Mouse (Mus musculus): ENCODE results near the gene Ltbp3. TPM values are rescaled to one million over a fixed set of nuclear protein-coding genes. Genes with fewer than 3 reads are reported as not detected.

Ltbp3 gene
- polyA plus RNA-seq (2016; fragmentation: Nextera tagmentation; extraction: Ambion mirVana), result 13.8 and 16.6 TPM in 2 replicates

- peaks cover 41% of the 10 kb centered on the region for H3K4me1 ChIP-seq
- WGBS, result 12% methylated on average over 14 of the region's 14 CpGs
- no peak; the same call in 1 of the 2 replicates for ATAC-seq (ENCODE audit: low FRiP score)
- no peaks in the 10 kb centered on the region for H3K36me3 ChIP-seq
- peak within 1 kb of the TSS; percentile 55 for H3K4me3 ChIP-seq
- H3K4me2 ChIP-seq (replicated peaks), result peak within 1 kb of the TSS; percentile 98
- H3K27ac ChIP-seq, result peak within 1 kb of the TSS; percentile 79
- H3K9ac ChIP-seq, result peak within 1 kb of the TSS; percentile 84
- peaks cover 62% of the 10 kb centered on the region for H3K27me3 ChIP-seq
- H3K9me3 ChIP-seq (replicated peaks), result no peaks in the 10 kb centered on the region
Observed at GRCm38 (mm10) chr19:5740320-5741317, at the start of gene Ltbp3. Gene Ltbp3, plus strand, starts transcription at chr19:5740904.

GRCm38 (mm10) chr19:5691601-5692000, 49.1 kb upstream of the Ltbp3 start:
- 80% methylated on average over 5 of the region's 5 CpGs for WGBS
- Histone ChIP-seq H3K27ac (peak overlapping the region; percentile 49; the same call in 1 of the 2 replicates), H3K36me3 (peaks cover 40% of the 10 kb centered on the region), H3K9me3 (replicated peaks) (no peaks in the 10 kb centered on the region), H3K27me3 (peaks cover 8% of the 10 kb centered on the region; the same call in 1 of the 2 replicates), H3K4me3 (peak overlapping the region; percentile 90), H3K4me2 (replicated peaks) (peak overlapping the region; percentile 100), H3K4me1 (peaks cover 68% of the 10 kb centered on the region), H3K9ac (peak overlapping the region; percentile 73)
- no peak for ATAC-seq (ENCODE audit: low FRiP score)

GRCm38 (mm10) chr19:5692086-5692912, 48.4 kb upstream of the Ltbp3 start:
- Histone ChIP-seq H3K36me3 (peaks cover 44% of the 10 kb centered on the region), H3K9me3 (replicated peaks) (no peaks in the 10 kb centered on the region), H3K4me3 (peak overlapping the region; percentile 90), H3K27ac (peak overlapping the region; percentile 49), H3K27me3 (peaks cover 8% of the 10 kb centered on the region; the same call in 1 of the 2 replicates), H3K4me2 (replicated peaks) (peak overlapping the region; percentile 100), H3K9ac (peak overlapping the region; percentile 60), H3K4me1 (peaks cover 64% of the 10 kb centered on the region)
- ATAC-seq (ENCODE audit: low FRiP score), result no peak
- WGBS, result 66% methylated on average over 10 of the region's 10 CpGs

- Histone ChIP-seq H3K4me1 (peaks cover 58% of the 10 kb centered on the region), H3K27me3 (peaks cover 8% of the 10 kb centered on the region; the same call in 1 of the 2 replicates), H3K9me3 (replicated peaks) (no peaks in the 10 kb centered on the region), H3K4me3 (0 out of 2 replicates have a peak overlapping the region, but pooled peaks have one; percentile 90), H3K9ac (peak overlapping the region; percentile 60; the same call in 1 of the 2 replicates), H3K27ac (peak overlapping the region; percentile 49), H3K36me3 (peaks cover 50% of the 10 kb centered on the region), H3K4me2 (replicated peaks) (peak overlapping the region; percentile 100)
- 76% methylated on average over 10 of the region's 10 CpGs for WGBS
- no peak for ATAC-seq (ENCODE audit: low FRiP score)
Observed at GRCm38 (mm10) chr19:5692913-5693396, 47.7 kb upstream of the Ltbp3 start.

- Histone ChIP-seq H3K4me3 (no peak overlapping the region), H3K36me3 (peaks cover 59% of the 10 kb centered on the region), H3K27me3 (peaks cover 8% of the 10 kb centered on the region; the same call in 1 of the 2 replicates), H3K9ac (no peak overlapping the region), H3K27ac (no peak overlapping the region), H3K4me1 (peaks cover 57% of the 10 kb centered on the region), H3K4me2 (replicated peaks) (no peak overlapping the region), H3K9me3 (replicated peaks) (no peaks in the 10 kb centered on the region)
- no peak for ATAC-seq (ENCODE audit: low FRiP score)
- 81% methylated on average over 6 of the region's 6 CpGs for WGBS
Observed at GRCm38 (mm10) chr19:5693801-5694200, 46.9 kb upstream of the Ltbp3 start.

- H3K9me3 ChIP-seq (replicated peaks), result no peaks in the 10 kb centered on the region
- peak overlapping the region; percentile 27 for H3K4me3 ChIP-seq
- peaks cover 8% of the 10 kb centered on the region; the same call in 1 of the 2 replicates for H3K27me3 ChIP-seq
- H3K36me3 ChIP-seq, result peaks cover 76% of the 10 kb centered on the region
- H3K4me2 ChIP-seq (replicated peaks), result peak overlapping the region; percentile 54
- peaks cover 42% of the 10 kb centered on the region for H3K4me1 ChIP-seq
- no peak for ATAC-seq (ENCODE audit: low FRiP score)
- peak overlapping the region; percentile 33; the same call in 1 of the 2 replicates for H3K9ac ChIP-seq
- no peak overlapping the region for H3K27ac ChIP-seq
- 11% methylated on average over 41 of the region's 41 CpGs for WGBS
Observed at GRCm38 (mm10) chr19:5695849-5696462, 44.7 kb upstream of the Ltbp3 start.

GRCm38 (mm10) chr19:5704163-5704800, 36.4 kb upstream of the Ltbp3 start, which contains the start of gene Kcnk7:
Gene Kcnk7, plus strand, starts transcription at chr19:5704367.
- 81% methylated on average over 17 of the region's 17 CpGs for WGBS
- ATAC-seq (ENCODE audit: low FRiP score), result no peak

GRCm38 (mm10) chr19:5704801-5705571, 35.7 kb upstream of the Ltbp3 start:
- no peaks in the 10 kb centered on the region for H3K9me3 ChIP-seq (replicated peaks)
- ATAC-seq (ENCODE audit: low FRiP score), result no peak
- no peak overlapping the region for H3K9ac ChIP-seq
- H3K27ac ChIP-seq, result no peak overlapping the region; the same call in 1 of the 2 replicates
- no peaks in the 10 kb centered on the region for H3K27me3 ChIP-seq
- WGBS, result 49% methylated on average over 10 of the region's 10 CpGs
- H3K36me3 ChIP-seq, result peaks cover 67% of the 10 kb centered on the region
- H3K4me3 ChIP-seq, result no peak overlapping the region
- peaks cover 9% of the 10 kb centered on the region for H3K4me1 ChIP-seq
- H3K4me2 ChIP-seq (replicated peaks), result no peak overlapping the region

More at GRCm38 (mm10) chr19:5704163-5704800, 36.4 kb upstream of the Ltbp3 start, which contains the start of gene Kcnk7:
- peak within 1 kb of the TSS; percentile 18; the same call in 1 of the 2 replicates for H3K27ac ChIP-seq
- peaks cover 9% of the 10 kb centered on the region for H3K4me1 ChIP-seq
- no peak within 1 kb of the TSS for H3K9ac ChIP-seq
- no peaks in the 10 kb centered on the region for H3K27me3 ChIP-seq
- no peak within 1 kb of the TSS for H3K4me3 ChIP-seq
- peaks cover 69% of the 10 kb centered on the region for H3K36me3 ChIP-seq
- H3K4me2 ChIP-seq (replicated peaks), result no peak within 1 kb of the TSS
- no peaks in the 10 kb centered on the region for H3K9me3 ChIP-seq (replicated peaks)

- 93% methylated on average over 6 of the region's 6 CpGs for WGBS
- Histone ChIP-seq H3K4me3 (no peak overlapping the region), H3K4me2 (replicated peaks) (no peak overlapping the region), H3K36me3 (peaks cover 71% of the 10 kb centered on the region), H3K27me3 (no peaks in the 10 kb centered on the region), H3K27ac (no peak overlapping the region), H3K9ac (no peak overlapping the region), H3K4me1 (peaks cover 9% of the 10 kb centered on the region; the same call in 1 of the 2 replicates), H3K9me3 (replicated peaks) (no peaks in the 10 kb centered on the region)
- no peak for ATAC-seq (ENCODE audit: low FRiP score)
Observed at GRCm38 (mm10) chr19:5710068-5710467, 30.6 kb upstream of the Ltbp3 start.

- 71% methylated on average over 8 of the region's 8 CpGs for WGBS
- no peak for ATAC-seq (ENCODE audit: low FRiP score)
- peaks cover 71% of the 10 kb centered on the region for H3K36me3 ChIP-seq
Observed at GRCm38 (mm10) chr19:5710581-5710980, 30.1 kb upstream of the Ltbp3 start.

More at GRCm38 (mm10) chr19:5710581-5710980, 30.1 kb upstream of the Ltbp3 start:
- H3K27me3 ChIP-seq, result no peaks in the 10 kb centered on the region
- H3K9me3 ChIP-seq (replicated peaks), result no peaks in the 10 kb centered on the region
- no peak overlapping the region for H3K27ac ChIP-seq
- no peak overlapping the region for H3K4me2 ChIP-seq (replicated peaks)
- peaks cover 14% of the 10 kb centered on the region for H3K4me1 ChIP-seq
- no peak overlapping the region for H3K9ac ChIP-seq
- H3K4me3 ChIP-seq, result no peak overlapping the region

All from hindbrain, embryonic 12.5 days (tissue).